Mouse (Mus musculus) mammary gland, adult 2 months (tissue): ENCODE data around the gene Slc30a2. TPM values are rescaled to one million over a fixed set of nuclear protein-coding genes. Genes with fewer than 3 reads are reported as not detected.

ENCODE experiments used
- polyA plus RNA-seq: library from polyadenylated mRNA; depleted of rRNA; stranded (reverse); fragments of >200 nt; gene quantifications from 2 replicates; pipeline ENCODE4 v1.2.3, GENCODE M21; 2012; ENCODE audit warnings: low replicate concordance; rRNA removed

Slc30a2 gene
- polyA plus RNA-seq, result 0.26 and 0.50 TPM in 2 replicates

GRCm38 (mm10) chr4:134343071-134344031, at the start of gene Slc30a2:
Slc30a2 (plus strand) TSS chr4:134343181.

GRCm38 (mm10) chr4:134314876-134315275, 28.1 kb upstream of the Slc30a2 start, which contains the start of gene Trim63:
Trim63 (plus strand) TSS chr4:134315120.

GRCm38 (mm10) chr4:134383750-134384149, 40.8 kb downstream of the Slc30a2 start, which contains the start of gene Extl1:
Extl1 (minus strand) TSS chr4:134383850.

DNA sequence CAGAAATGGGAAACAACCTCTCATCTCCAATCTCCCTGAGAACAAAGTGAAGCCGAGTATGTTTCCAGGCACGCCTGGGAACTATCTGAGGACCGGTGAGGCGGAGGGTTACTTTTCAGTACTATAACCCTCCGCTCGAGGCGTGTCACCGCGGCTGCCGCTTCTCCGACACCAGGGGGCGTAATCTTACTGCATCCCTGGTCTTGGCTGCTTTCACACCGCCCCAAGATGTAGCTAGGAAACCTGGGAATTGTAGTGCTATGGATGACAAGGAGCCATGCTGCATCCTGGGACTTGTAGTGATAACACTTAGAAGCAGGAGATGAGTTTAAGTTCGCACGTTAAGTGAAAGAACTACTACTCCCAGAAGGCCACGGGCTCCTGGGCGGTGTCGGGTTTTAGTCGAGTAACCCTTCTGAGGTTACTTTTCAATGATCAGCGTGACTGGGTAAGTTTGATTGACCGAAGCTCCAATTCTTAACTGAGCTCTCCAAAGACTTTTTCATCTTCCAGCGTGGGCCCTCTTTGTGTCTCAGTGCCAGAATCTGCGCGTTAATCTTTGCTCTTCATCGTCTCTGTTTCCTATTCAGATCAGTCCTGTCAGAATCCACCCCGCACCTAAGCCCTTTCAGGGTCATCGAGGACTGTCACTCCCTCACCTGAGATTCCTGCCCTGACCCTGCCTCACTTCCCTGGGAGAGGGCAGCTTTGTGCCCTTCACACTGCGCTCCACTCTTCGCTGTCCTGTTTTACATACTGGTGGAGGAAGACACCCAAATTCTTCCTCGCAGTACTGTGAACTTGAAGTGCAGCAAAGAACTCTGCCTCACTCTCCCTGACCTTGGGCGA, 53.2 kb downstream of the Slc30a2 start, which contains the start of gene Pafah2:
Pafah2 (plus strand) TSS at position 344 of the 849 bp plus-strand sequence.

Other genes starting within 250 kb of the Slc30a2 start
- 217 and 235 TPM in 2 replicates for gene Cd52, start 248.1 kb upstream of the Slc30a2 start, polyA plus RNA-seq
- gene Ubxn11, start 240.6 kb upstream of the Slc30a2 start, polyA plus RNA-seq, result 30.5 and 32.8 TPM in 2 replicates
- gene Sh3bgrl3, start 214.4 kb upstream of the Slc30a2 start, polyA plus RNA-seq, result 571 and 1,183 TPM in 2 replicates
- gene Cep85, start 156.1 kb upstream of the Slc30a2 start, polyA plus RNA-seq, result 24.3 and 43.9 TPM in 2 replicates
- gene Gm7534, start 140.2 kb upstream of the Slc30a2 start, polyA plus RNA-seq, result not detected in 2 replicates
- gene Catsper4, start 115.8 kb upstream of the Slc30a2 start, polyA plus RNA-seq, result 0.11 and 0.62 TPM in 2 replicates
- 5.7 and 9.0 TPM in 2 replicates for gene Cnksr1, start 104.8 kb upstream of the Slc30a2 start, polyA plus RNA-seq
- not detected in 2 replicates for gene E130218I03Rik, start 99.5 kb upstream of the Slc30a2 start, polyA plus RNA-seq
- gene Zfp593, start 97.6 kb upstream of the Slc30a2 start, polyA plus RNA-seq, result 6.0 and 12.0 TPM in 2 replicates
- gene Gm30191, start 96.2 kb upstream of the Slc30a2 start, polyA plus RNA-seq, result 0.25 TPM in 1 of 2 replicates, not detected in the other
- 21.1 and 54.8 TPM in 2 replicates for gene Grrp1, start 89.1 kb upstream of the Slc30a2 start, polyA plus RNA-seq
- gene Pdik1l, start 55.3 kb upstream of the Slc30a2 start, polyA plus RNA-seq, result 2.0 and 6.4 TPM in 2 replicates
- 0.13 and 27.2 TPM in 2 replicates for gene Trim63, start 28.1 kb upstream of the Slc30a2 start, polyA plus RNA-seq
- gene Extl1, start 40.7 kb downstream of the Slc30a2 start, polyA plus RNA-seq, result 9.2 and 11.4 TPM in 2 replicates
- gene Pafah2, start 53.1 kb downstream of the Slc30a2 start, polyA plus RNA-seq, result 14.5 and 17.4 TPM in 2 replicates
- gene Stmn1, start 125.1 kb downstream of the Slc30a2 start, polyA plus RNA-seq, result 2.8 and 3.4 TPM in 2 replicates
- gene Paqr7, start 153.5 kb downstream of the Slc30a2 start, polyA plus RNA-seq, result 39.4 and 59.7 TPM in 2 replicates
- 0.20 TPM in 1 of 2 replicates, not detected in the other for gene Aunip, start 167.8 kb downstream of the Slc30a2 start, polyA plus RNA-seq
- gene Mtfr1l, start 192.2 kb downstream of the Slc30a2 start, polyA plus RNA-seq, result 92.8 and 131 TPM in 2 replicates
- 33.8 and 40.6 TPM in 2 replicates for gene Selenon, start 209.0 kb downstream of the Slc30a2 start, polyA plus RNA-seq